Mouse (Mus musculus) ES-Bruce4 (cell line): ENCODE results near the gene Hecw1.

Experiments
- CTCF ChIP-seq: IDR thresholded peaks from one replicate; pipeline ENCODE4 v1.8.1; 2011; ENCODE audit warnings: low read depth, low read length
- POLR2A ChIP-seq: IDR thresholded peaks from one replicate; pipeline ENCODE4 v1.8.1; 2011; ENCODE audit warnings: low read length; ENCODE audit not compliant: insufficient read depth

DNA sequence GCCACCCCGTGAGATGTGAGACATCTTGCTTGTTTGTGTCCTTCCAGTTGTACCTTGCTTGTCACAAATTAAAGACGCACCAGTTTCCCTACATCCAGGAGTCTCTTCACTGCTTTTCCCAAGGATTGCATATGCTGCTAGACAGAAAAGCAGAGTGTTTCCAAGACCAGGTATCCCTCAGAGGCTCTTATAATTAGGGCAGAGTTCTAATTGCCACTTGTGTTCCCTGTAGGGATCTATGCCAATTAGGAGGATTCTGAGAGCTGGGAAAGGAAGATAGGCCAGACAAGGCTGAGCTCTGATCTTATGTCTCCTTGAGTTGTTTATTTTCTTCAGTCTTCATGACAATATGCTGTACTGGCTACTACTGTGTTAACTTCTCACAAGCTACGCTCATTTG lies 55.5 kb downstream of the Hecw1 start:
- no peak for TF ChIP-seq CTCF
- TF ChIP-seq POLR2A, result no peak
